Mouse (Mus musculus): ENCODE results near the gene Gm19684. TPM values are rescaled to one million over a fixed set of nuclear protein-coding genes. Genes with fewer than 3 reads are reported as not detected.
"Not testable (repeated sequence)": the region's sequence is repeated elsewhere in the genome, so short reads cannot be mapped to it uniquely, and the experiment has no call there.

The Gm19684 gene
- polyA plus RNA-seq, 1 experiment from 2014 or later, result not detected

- not testable (repeated sequence) for H3K9me3 ChIP-seq (ENCODE audit: control insufficient read depth, low read length); H3K27ac ChIP-seq (ENCODE audit: low read length); H3K4me1 ChIP-seq (replicated peaks; ENCODE audit: control insufficient read depth, insufficient read depth, low read length); H3K36me3 ChIP-seq (ENCODE audit: control insufficient read depth, insufficient read depth); H3K9ac ChIP-seq (replicated peaks; ENCODE audit: low read depth, low read length); H3K4me2 ChIP-seq (ENCODE audit: low read length); H3K27me3 ChIP-seq (replicated peaks; ENCODE audit: control insufficient read depth, insufficient read depth, low read length); H3K4me3 ChIP-seq (replicated peaks; ENCODE audit: low read length); ATAC-seq
- WGBS, result 59% methylated on average over 10 of the region's 13 CpGs
These were observed 7.0 kb downstream of the Gm19684 start for GRCm38 (mm10) chr17:36128525-36128924.

- not testable (repeated sequence) for H3K27me3 ChIP-seq (replicated peaks; ENCODE audit: control insufficient read depth, insufficient read depth, low read length); ATAC-seq; H3K9me3 ChIP-seq (ENCODE audit: control insufficient read depth, low read length); H3K4me2 ChIP-seq (ENCODE audit: low read length); H3K27ac ChIP-seq (ENCODE audit: low read length); H3K4me3 ChIP-seq (replicated peaks; ENCODE audit: low read length); H3K36me3 ChIP-seq (ENCODE audit: control insufficient read depth, insufficient read depth); H3K4me1 ChIP-seq (replicated peaks; ENCODE audit: control insufficient read depth, insufficient read depth, low read length); H3K9ac ChIP-seq (replicated peaks; ENCODE audit: low read depth, low read length)
- WGBS, result 27% methylated on average over 24 of the region's 28 CpGs
These were observed 7.7 kb downstream of the Gm19684 start, which contains the start of gene Gm7030 for GRCm38 (mm10) chr17:36128968-36129817. Gm7030 (minus strand) TSS chr17:36129425.

GRCm38 (mm10) chr17:36131516-36132265, 10.2 kb downstream of the Gm19684 start:
- no peaks in the 10 kb centered on the region for H3K36me3 ChIP-seq (ENCODE audit: control insufficient read depth, insufficient read depth)
- no peaks in the 10 kb centered on the region for H3K9me3 ChIP-seq (ENCODE audit: control insufficient read depth, low read length)
- no peak overlapping the region for H3K4me3 ChIP-seq (replicated peaks; ENCODE audit: low read length)
- no peaks in the 10 kb centered on the region for H3K4me1 ChIP-seq (replicated peaks; ENCODE audit: control insufficient read depth, insufficient read depth, low read length)
- no peak overlapping the region for H3K9ac ChIP-seq (replicated peaks; ENCODE audit: low read depth, low read length)
- H3K27ac ChIP-seq (ENCODE audit: low read length), result no peak overlapping the region
- H3K4me2 ChIP-seq (ENCODE audit: low read length), result no peak overlapping the region
- H3K27me3 ChIP-seq (replicated peaks; ENCODE audit: control insufficient read depth, insufficient read depth, low read length), result 0 out of 2 replicates have a peak, but pooled peaks cover 3% of the 10 kb centered on the region
- no peak for ATAC-seq
- 75% methylated on average over 5 of the region's 5 CpGs for WGBS

- ATAC-seq; H3K36me3 ChIP-seq (ENCODE audit: control insufficient read depth, insufficient read depth); H3K4me3 ChIP-seq (replicated peaks; ENCODE audit: low read length); H3K4me1 ChIP-seq (replicated peaks; ENCODE audit: control insufficient read depth, insufficient read depth, low read length); H3K9me3 ChIP-seq (ENCODE audit: control insufficient read depth, low read length); H3K4me2 ChIP-seq (ENCODE audit: low read length); H3K9ac ChIP-seq (replicated peaks; ENCODE audit: low read depth, low read length); H3K27me3 ChIP-seq (replicated peaks; ENCODE audit: control insufficient read depth, insufficient read depth, low read length); H3K27ac ChIP-seq (ENCODE audit: low read length): not testable (repeated sequence)
These were observed 14.1 kb downstream of the Gm19684 start for GRCm38 (mm10) chr17:36135421-36136231.

- not testable (repeated sequence) for H3K9me3 ChIP-seq (ENCODE audit: control insufficient read depth, low read length); ATAC-seq; H3K27ac ChIP-seq (ENCODE audit: low read length); H3K9ac ChIP-seq (replicated peaks; ENCODE audit: low read depth, low read length); H3K27me3 ChIP-seq (replicated peaks; ENCODE audit: control insufficient read depth, insufficient read depth, low read length); H3K36me3 ChIP-seq (ENCODE audit: control insufficient read depth, insufficient read depth); H3K4me3 ChIP-seq (replicated peaks; ENCODE audit: low read length); H3K4me2 ChIP-seq (ENCODE audit: low read length); H3K4me1 ChIP-seq (replicated peaks; ENCODE audit: control insufficient read depth, insufficient read depth, low read length)
- 95% methylated on average over 1 of the region's 1 CpGs for WGBS
These were observed 14.9 kb downstream of the Gm19684 start for GRCm38 (mm10) chr17:36136299-36136848.

- Histone ChIP-seq H3K9ac (replicated peaks; ENCODE audit: low read depth, low read length) (no peak overlapping the region), H3K27me3 (replicated peaks; ENCODE audit: control insufficient read depth, insufficient read depth, low read length) (peaks cover 24% of the 10 kb centered on the region), H3K4me2 (ENCODE audit: low read length) (peak overlapping the region; percentile 47), H3K9me3 (ENCODE audit: control insufficient read depth, low read length) (no peaks in the 10 kb centered on the region), H3K27ac (ENCODE audit: low read length) (no peak overlapping the region), H3K36me3 (ENCODE audit: control insufficient read depth, insufficient read depth) (no peaks in the 10 kb centered on the region), H3K4me1 (replicated peaks; ENCODE audit: control insufficient read depth, insufficient read depth, low read length) (peaks cover 9% of the 10 kb centered on the region), H3K4me3 (replicated peaks; ENCODE audit: low read length) (peak overlapping the region; percentile 29)
- 2% methylated on average over 78 of the region's 78 CpGs for whole genome bisulfite sequencing
- no peak for ATAC-seq
These were observed 23.8 kb downstream of the Gm19684 start for GRCm38 (mm10) chr17:36145111-36145860.

- H3K9me3 ChIP-seq (ENCODE audit: control insufficient read depth, low read length); H3K36me3 ChIP-seq (ENCODE audit: control insufficient read depth, insufficient read depth); ATAC-seq; H3K9ac ChIP-seq (replicated peaks; ENCODE audit: low read depth, low read length); H3K27ac ChIP-seq (ENCODE audit: low read length); H3K4me1 ChIP-seq (replicated peaks; ENCODE audit: control insufficient read depth, insufficient read depth, low read length): not testable (repeated sequence)
- WGBS, result 1% methylated on average over 13 of the region's 13 CpGs
- Histone ChIP-seq H3K4me2 (ENCODE audit: low read length) (peak overlapping the region; percentile 47), H3K27me3 (replicated peaks; ENCODE audit: control insufficient read depth, insufficient read depth, low read length) (peaks cover 24% of the 10 kb centered on the region), H3K4me3 (replicated peaks; ENCODE audit: low read length) (peak overlapping the region; percentile 29)
These were observed 24.3 kb downstream of the Gm19684 start for GRCm38 (mm10) chr17:36145861-36146156.

GRCm38 (mm10) chr17:36146937-36147336, 25.5 kb downstream of the Gm19684 start:
- not testable (repeated sequence) for H3K36me3 ChIP-seq (ENCODE audit: control insufficient read depth, insufficient read depth); ATAC-seq; H3K4me2 ChIP-seq (ENCODE audit: low read length); H3K9ac ChIP-seq (replicated peaks; ENCODE audit: low read depth, low read length); H3K4me3 ChIP-seq (replicated peaks; ENCODE audit: low read length); H3K9me3 ChIP-seq (ENCODE audit: control insufficient read depth, low read length); H3K27ac ChIP-seq (ENCODE audit: low read length); H3K4me1 ChIP-seq (replicated peaks; ENCODE audit: control insufficient read depth, insufficient read depth, low read length)
- WGBS, result 84% methylated on average over 1 of the region's 1 CpGs
- H3K27me3 ChIP-seq (replicated peaks; ENCODE audit: control insufficient read depth, insufficient read depth, low read length), result peaks cover 26% of the 10 kb centered on the region

Measured in forebrain, embryonic 16.5 days (tissue).